Mouse (Mus musculus) T-helper 17 cell (primary cell): Measurements from ENCODE around the gene Rnf216.

Experiments used
- in situ Hi-C, 2 experiments: fragments of 300-600 bp; cut with MboI, MseI; formaldehyde crosslinking; loops; 1 replicate in 1 of 2; 2 replicates in 1 of 2; pipeline ENCODE4 v1.15.1; 2025; ENCODE audit warnings: high pct_unique_total_duplicates in 2 of 2

Rnf216 gene

GRCm38 (mm10) chr5:143009383-143009782 lies 103.4 kb downstream of the Rnf216 start:
- in situ Hi-C loops = no loop called here

- in situ Hi-C loops = no loop called here
Measured at GRCm38 (mm10) chr5:143000654-143001500, 111.9 kb downstream of the Rnf216 start.

GRCm38 (mm10) chr5:143000091-143000490 lies 112.7 kb downstream of the Rnf216 start:
- in situ Hi-C loops = no loop called here

- in situ Hi-C loops = loop anchor here in 1 of 2 experiments (25.0 kb wide), 1 partner anchor 986 kb away; no protein-coding TSS in a partner anchor
Measured at GRCm38 (mm10) chr5:142998171-142998570, 114.6 kb downstream of the Rnf216 start.

- in situ Hi-C loops = loop anchor here in 1 of 2 experiments (25.0 kb wide), 1 partner anchor 985 kb away; no protein-coding TSS in a partner anchor
Measured at GRCm38 (mm10) chr5:142997526-142997925, 115.3 kb downstream of the Rnf216 start.

DNA sequence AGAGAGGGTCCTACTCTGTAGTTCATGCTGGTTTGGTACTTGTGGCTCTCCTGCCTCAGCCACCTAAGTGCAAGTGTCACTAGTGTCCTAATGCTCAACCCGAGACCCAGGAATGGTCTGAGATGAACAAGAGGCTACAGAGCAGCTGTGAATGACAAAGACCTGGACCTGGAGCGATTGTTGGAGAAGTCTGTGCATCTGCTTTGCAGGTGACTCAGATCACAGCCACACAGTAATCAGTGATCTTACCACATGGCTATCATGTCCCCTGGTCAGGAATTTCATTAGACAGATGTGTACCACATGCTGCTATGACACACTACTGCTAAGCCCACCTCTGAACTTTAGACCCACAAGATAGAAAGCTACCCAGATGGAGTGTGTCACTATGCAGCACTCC lies 118.0 kb downstream of the Rnf216 start:
- in situ Hi-C loops = loop anchor here in 1 of 2 experiments (25.0 kb wide), 1 partner anchor 982 kb away; no protein-coding TSS in a partner anchor

DNA sequence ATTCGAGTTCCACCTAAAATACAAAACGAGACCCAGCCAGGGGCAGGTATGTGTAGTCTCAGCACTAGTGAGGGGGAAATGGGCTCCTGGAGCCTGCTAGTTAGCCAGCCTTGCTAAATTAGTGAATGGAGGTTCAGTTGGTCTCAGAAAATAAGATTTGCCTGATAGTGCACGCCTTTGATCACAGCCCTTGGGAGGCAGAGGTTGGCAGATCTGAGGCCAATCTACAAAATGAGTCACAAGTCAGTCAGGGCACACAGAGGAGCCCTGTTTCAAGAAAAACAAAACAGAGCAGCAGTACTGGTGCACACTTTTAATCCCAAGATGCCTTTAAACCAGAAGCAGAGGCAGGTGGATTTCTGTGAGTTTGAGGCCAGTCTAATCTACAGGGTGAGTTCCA lies 123.6 kb downstream of the Rnf216 start:
- in situ Hi-C loops = loop anchor here in 1 of 2 experiments (25.0 kb wide), 1 partner anchor 977 kb away; no protein-coding TSS in a partner anchor

DNA sequence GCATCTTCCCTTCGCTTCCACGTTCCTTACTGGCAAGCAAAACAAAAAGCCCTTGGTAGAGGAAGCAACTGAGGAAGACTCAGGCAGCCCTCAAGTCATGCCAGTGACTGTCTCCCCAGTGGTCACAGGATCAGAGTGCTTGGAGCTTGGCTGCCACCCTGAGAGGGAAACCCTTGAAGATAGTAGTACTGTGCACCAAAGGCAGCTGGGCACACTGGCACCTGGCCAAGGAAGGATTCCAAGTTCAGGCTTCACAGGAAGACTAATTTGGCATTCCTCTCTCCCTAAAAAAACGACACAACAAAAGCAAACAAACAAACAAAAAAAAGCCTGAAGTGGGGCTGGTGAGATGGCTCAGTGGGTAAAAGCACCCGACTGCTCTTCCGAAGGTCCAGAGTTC lies 124.3 kb downstream of the Rnf216 start:
- in situ Hi-C loops = loop anchor here in 1 of 2 experiments (25.0 kb wide), 1 partner anchor 976 kb away; no protein-coding TSS in a partner anchor

- in situ Hi-C loops = loop anchor here in 1 of 2 experiments (5.0 to 25.0 kb wide), 2 partner anchors 48 to 972 kb away; no protein-coding TSS in a partner anchor
Measured at GRCm38 (mm10) chr5:142984271-142984670, 128.5 kb downstream of the Rnf216 start.

DNA sequence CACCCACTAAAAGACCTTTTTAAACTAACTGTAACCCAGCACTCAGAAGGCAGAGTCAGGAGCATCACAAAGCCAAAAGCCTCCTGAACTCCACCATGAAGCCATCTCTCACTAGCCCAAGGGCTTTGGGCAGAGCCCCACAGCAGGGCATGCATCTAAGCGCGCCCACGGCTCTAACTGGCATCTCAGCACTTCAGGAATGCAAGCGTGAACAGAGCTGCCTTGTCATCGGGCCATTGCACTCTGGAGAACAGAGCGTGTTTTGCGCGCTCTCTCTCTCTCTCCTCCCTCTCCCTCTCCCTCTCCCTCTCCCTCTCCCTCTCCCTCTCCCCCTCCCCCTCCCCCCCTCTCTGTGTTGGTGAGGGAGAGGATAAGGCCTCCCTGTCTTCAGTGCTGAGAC lies 129.6 kb downstream of the Rnf216 start:
- in situ Hi-C loops = loop anchor here in 1 of 2 experiments (5.0 to 25.0 kb wide), 2 partner anchors 49 to 971 kb away; no protein-coding TSS in a partner anchor

DNA sequence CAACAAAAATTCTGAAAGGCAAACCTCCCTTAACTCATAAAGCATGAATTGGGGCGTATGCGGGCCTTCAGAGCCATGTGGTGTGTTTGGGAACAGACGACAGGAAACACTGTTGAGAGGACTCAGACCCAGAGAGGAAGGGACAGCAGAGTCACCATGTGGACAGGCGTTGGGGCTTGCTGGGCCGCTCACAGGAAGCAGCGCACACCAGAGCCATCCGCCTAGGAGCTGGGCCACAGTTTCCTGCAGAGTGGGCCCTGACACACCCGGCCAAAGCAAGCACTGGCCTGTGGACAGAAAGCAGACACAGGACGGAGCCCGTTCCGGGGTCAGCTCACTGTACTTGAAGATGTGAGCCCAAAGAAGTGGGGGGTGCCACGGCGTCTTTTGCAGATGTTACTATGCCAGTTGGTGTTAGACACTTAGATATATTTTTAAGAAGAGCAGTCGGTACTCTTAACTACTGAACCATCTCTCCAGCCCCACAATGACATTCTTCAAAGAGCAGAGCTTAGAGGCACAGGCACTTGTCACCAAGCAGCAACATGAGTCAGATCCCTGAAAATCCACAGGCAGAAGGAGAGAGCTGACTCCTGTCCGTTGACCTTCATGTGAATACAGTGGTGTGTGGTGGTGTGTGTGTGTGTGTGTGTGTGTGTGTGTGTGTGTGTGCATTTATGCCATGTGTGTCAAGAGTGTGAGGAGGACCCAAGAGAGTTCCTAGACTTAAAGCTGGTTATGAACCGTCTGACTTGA lies 130.6 kb downstream of the Rnf216 start:
- in situ Hi-C loops = loop anchor here in 1 of 2 experiments (5.0 to 25.0 kb wide), 2 partner anchors 50 to 970 kb away; no protein-coding TSS in a partner anchor

GRCm38 (mm10) chr5:142976516-142976915 lies 136.3 kb downstream of the Rnf216 start:
- in situ Hi-C loops = loop anchor here in 1 of 2 experiments (25.0 kb wide), 1 partner anchor 964 kb away; no protein-coding TSS in a partner anchor

GRCm38 (mm10) chr5:142974598-142975121 lies 138.1 kb downstream of the Rnf216 start:
- in situ Hi-C loops = loop anchor here in 1 of 2 experiments (25.0 kb wide), 1 partner anchor 962 kb away; no protein-coding TSS in a partner anchor

- in situ Hi-C loops = no loop called here
Measured at GRCm38 (mm10) chr5:142973971-142974370, 138.8 kb downstream of the Rnf216 start.

DNA sequence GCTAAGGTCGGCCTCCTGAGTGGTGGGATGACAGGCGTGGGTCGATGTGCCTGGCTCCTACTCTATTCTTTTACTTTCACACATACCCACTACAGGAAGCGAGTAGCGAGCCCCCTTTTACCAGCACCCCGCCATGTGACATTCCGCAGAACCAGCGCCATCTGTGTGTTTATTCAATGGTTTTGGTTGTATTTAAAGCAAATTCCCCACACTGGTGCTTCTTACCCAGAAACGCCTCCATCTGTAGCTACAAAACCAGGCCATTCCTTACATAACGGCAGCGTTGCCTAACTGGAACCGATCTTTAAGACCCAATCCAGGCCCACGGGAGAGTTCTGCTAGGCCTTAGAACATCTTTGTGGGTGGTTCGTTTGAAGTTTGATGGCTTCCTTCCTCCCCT lies 144.4 kb downstream of the Rnf216 start:
- in situ Hi-C loops = no loop called here

DNA sequence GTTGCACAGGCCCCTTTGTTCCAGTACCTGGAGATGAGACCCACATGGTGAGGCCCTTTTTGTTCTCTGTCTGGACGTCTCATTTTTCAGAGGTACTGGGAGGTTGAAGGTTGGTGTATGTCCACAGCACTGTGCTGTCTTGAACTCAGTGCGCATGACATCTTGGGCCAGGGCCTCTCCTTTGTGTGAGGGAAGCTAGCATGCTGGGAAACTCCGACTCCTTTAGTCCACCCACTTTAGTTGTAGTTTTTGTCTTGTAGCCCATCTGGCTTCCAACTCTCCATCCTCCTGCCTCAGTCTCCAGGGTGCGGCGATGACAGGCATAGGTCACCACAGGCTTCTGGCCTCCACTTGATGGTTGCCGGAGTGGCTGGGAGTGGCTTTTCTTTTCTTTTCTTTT lies 148.1 kb downstream of the Rnf216 start:
- in situ Hi-C loops = no loop called here

DNA sequence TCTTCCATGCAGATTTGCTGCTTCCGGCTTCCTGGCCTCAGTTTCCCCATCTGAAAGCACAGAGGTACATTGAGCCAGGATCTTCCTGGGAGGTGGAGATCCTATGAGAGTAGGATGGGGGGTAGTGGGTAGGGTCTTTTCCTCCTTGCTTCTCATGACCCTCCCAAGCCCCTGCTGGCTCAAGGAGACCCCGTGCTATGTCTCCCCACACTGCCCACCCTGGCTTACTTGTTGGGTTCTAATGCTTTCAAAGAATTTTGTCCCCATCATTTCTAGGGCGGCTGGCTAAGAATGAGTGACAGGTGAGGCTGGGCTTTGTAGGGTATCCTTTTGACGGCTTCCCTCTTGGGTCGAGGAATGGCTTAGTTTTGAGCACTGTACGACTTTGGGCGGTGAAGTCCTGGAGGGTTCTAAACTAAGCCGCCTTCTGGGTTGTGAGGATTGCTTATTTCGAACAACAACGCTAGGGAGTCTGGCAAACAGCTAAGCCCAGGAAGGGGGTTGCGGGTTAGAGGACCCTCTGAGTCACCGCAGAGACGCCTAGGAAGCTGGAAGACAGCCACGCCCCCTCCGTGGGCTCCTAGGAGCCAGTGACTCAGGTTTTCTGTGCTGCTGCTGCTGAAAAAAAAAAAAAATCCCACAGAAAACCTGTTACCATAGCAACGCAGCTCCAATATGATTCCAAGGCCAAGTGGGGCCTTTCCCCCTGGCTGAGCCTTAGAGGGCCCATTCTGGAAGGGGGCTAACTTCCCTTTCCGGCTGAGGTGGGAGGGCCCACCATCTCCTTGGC lies 148.9 kb downstream of the Rnf216 start:
- in situ Hi-C loops = no loop called here

GRCm38 (mm10) chr5:142963003-142963704 lies 149.6 kb downstream of the Rnf216 start:
- in situ Hi-C loops = no loop called here

DNA sequence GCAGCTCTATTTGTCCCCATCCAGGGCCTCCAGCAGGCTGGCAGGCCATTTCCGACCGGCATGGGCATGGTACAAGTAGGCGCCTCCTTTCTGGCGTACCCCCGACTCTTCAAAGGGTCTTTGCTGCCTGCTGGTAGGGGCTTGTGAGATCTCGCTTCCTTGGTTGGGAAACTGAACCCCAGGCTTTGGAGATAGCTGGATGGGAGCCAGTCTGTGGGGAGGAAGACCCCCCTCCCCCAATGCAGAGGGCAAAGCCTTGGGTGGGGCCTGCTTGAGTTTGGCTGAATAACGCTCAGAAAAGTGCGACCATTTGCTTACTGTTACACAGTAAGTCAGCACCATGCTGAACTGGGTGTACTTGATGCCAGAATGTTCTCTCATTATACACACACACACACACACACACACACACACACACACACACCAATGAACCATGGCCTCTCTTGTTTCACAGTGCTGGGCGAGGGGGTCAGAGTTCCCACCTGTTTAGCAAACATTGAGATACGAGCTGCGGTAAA lies 150.3 kb downstream of the Rnf216 start:
- in situ Hi-C loops = no loop called here
